Mouse (Mus musculus) hindbrain, embryonic 13.5 days (tissue): Measurements from ENCODE around the gene Gimap8. TPM values are rescaled to one million over a fixed set of nuclear protein-coding genes. Genes with fewer than 3 reads are reported as not detected.

ENCODE experiments used
- ATAC-seq: fragments of 200-750 bp; cut with Nextera tagmentation; 2 replicates; pipeline ENCODE4 v1.8.0; 2017; ENCODE audit warnings: moderate TSS enrichment; ENCODE audit not compliant: low FRiP score
- H3K27ac ChIP-seq: fragments of 300-500 bp; sonication (generic); 2 replicates; pipeline ENCODE4 v1.5.1; 2015; ENCODE audit warnings: inconsistent platforms, mild to moderate bottlenecking, moderate library complexity
- H3K27me3 ChIP-seq: fragments of 300-500 bp; sonication (generic); 2 replicates; pipeline ENCODE4 v1.6.1; 2015; ENCODE audit warnings: mild to moderate bottlenecking, inconsistent platforms
- H3K36me3 ChIP-seq: fragments of 300-500 bp; sonication (generic); 2 replicates; pipeline ENCODE4 v1.6.1; 2015; ENCODE audit warnings: mild to moderate bottlenecking, inconsistent platforms
- H3K4me1 ChIP-seq: fragments of 300-500 bp; sonication (generic); replicated peaks from 2 replicates; pipeline ENCODE4 v1.6.1; 2015; ENCODE audit warnings: inconsistent platforms
- H3K4me2 ChIP-seq: fragments of 300-500 bp; sonication (generic); 2 replicates; pipeline ENCODE4 v1.6.1; 2015; ENCODE audit warnings: inconsistent platforms, mild to moderate bottlenecking, moderate library complexity
- H3K4me3 ChIP-seq: fragments of 300-500 bp; sonication (generic); 2 replicates; pipeline ENCODE4 v1.5.1; 2015; ENCODE audit warnings: mild to moderate bottlenecking, inconsistent platforms
- H3K9ac ChIP-seq: fragments of 300-500 bp; sonication (generic); 2 replicates; pipeline ENCODE4 v1.6.1; 2015; ENCODE audit warnings: mild to moderate bottlenecking, inconsistent platforms
- H3K9me3 ChIP-seq: fragments of 300-500 bp; sonication (generic); 2 replicates; pipeline ENCODE4 v1.6.1; 2016; ENCODE audit warnings: inconsistent platforms
- WGBS: fragments of 180-500 bp; shearing (Covaris S2); methylation state at CpG from one replicate; pipeline ENCODE4 v1.1.7; 2015; 5-methylcytosine and 5-hydroxymethylcytosine counted together
- polyA plus RNA-seq: library from polyadenylated mRNA; unstranded; fragments of >200 nt; fragmentation: Nextera tagmentation; extraction: Ambion mirVana; gene quantifications from 2 replicates; pipeline ENCODE4 v1.2.1, GENCODE M21; 2015

Gene Gimap8
- polyA plus RNA-seq, 1 experiment from 2014 or later: 0.47 TPM

GRCm38 (mm10) chr6:48700251-48701075 lies 53.4 kb downstream of the Gimap8 start:
- H3K27ac ChIP-seq: no peak overlapping the region
- H3K9me3 ChIP-seq: no peaks in the 10 kb centered on the region
- no peaks in the 10 kb centered on the region for H3K4me1 ChIP-seq
- WGBS: 63% methylated on average over 5 of the region's 5 CpGs
- H3K36me3 ChIP-seq: no peaks in the 10 kb centered on the region
- no peak overlapping the region for H3K9ac ChIP-seq
- no peaks in the 10 kb centered on the region for H3K27me3 ChIP-seq
- no peak for ATAC-seq
- H3K4me2 ChIP-seq: no peak overlapping the region
- H3K4me3 ChIP-seq: no peak overlapping the region

- no peaks in the 10 kb centered on the region for H3K36me3 ChIP-seq
- H3K9ac ChIP-seq: no peak overlapping the region
- H3K4me3 ChIP-seq: no peak overlapping the region
- H3K27me3 ChIP-seq: no peaks in the 10 kb centered on the region
- no peak overlapping the region for H3K4me2 ChIP-seq
- ATAC-seq: no peak
- WGBS: 87% methylated on average over 7 of the region's 7 CpGs
- H3K4me1 ChIP-seq: no peaks in the 10 kb centered on the region
- no peak overlapping the region for H3K27ac ChIP-seq
- H3K9me3 ChIP-seq: no peaks in the 10 kb centered on the region
Observed at GRCm38 (mm10) chr6:48702146-48702545, 55.1 kb downstream of the Gimap8 start.

- 77% methylated on average over 5 of the region's 5 CpGs for WGBS
Observed at GRCm38 (mm10) chr6:48702601-48703000, 55.6 kb downstream of the Gimap8 start.

GRCm38 (mm10) chr6:48704146-48704545 lies 57.1 kb downstream of the Gimap8 start:
- ATAC-seq: no peak
- Histone ChIP-seq H3K4me1 (no peaks in the 10 kb centered on the region), H3K4me2 (no peak overlapping the region), H3K9me3 (no peaks in the 10 kb centered on the region), H3K27me3 (no peaks in the 10 kb centered on the region), H3K9ac (no peak overlapping the region), H3K4me3 (no peak overlapping the region), H3K27ac (no peak overlapping the region), H3K36me3 (no peaks in the 10 kb centered on the region)

More at GRCm38 (mm10) chr6:48702601-48703000, 55.6 kb downstream of the Gimap8 start:
- Histone ChIP-seq H3K4me1 (no peaks in the 10 kb centered on the region), H3K36me3 (no peaks in the 10 kb centered on the region), H3K4me2 (no peak overlapping the region), H3K9me3 (no peaks in the 10 kb centered on the region), H3K27ac (no peak overlapping the region), H3K4me3 (no peak overlapping the region), H3K27me3 (no peaks in the 10 kb centered on the region), H3K9ac (no peak overlapping the region)
- ATAC-seq: no peak

- 55% methylated on average over 3 of the region's 3 CpGs for WGBS
- Histone ChIP-seq H3K27ac (no peak overlapping the region), H3K4me1 (no peaks in the 10 kb centered on the region), H3K36me3 (no peaks in the 10 kb centered on the region), H3K4me3 (no peak overlapping the region), H3K9me3 (no peaks in the 10 kb centered on the region), H3K9ac (no peak overlapping the region), H3K4me2 (no peak overlapping the region), H3K27me3 (no peaks in the 10 kb centered on the region)
- ATAC-seq: no peak
Observed at GRCm38 (mm10) chr6:48706130-48706529, 59.1 kb downstream of the Gimap8 start.

Other genes with a start within 250 kb of the Gimap8 start
- gene Zfp467, start 201.4 kb upstream of the Gimap8 start, polyA plus RNA-seq: 22.0 and 22.5 TPM in 2 replicates
- gene Sspo, start 199.0 kb upstream of the Gimap8 start, polyA plus RNA-seq: 0.14 and 0.25 TPM in 2 replicates
- gene Atp6v0e2, start 109.6 kb upstream of the Gimap8 start, polyA plus RNA-seq: 184 and 189 TPM in 2 replicates
- 20.8 and 22.1 TPM in 2 replicates for gene Lrrc61, start 92.4 kb upstream of the Gimap8 start, polyA plus RNA-seq
- gene Rarres2, start 74.4 kb upstream of the Gimap8 start, polyA plus RNA-seq: 5.2 and 6.0 TPM in 2 replicates
- 0.56 TPM in 1 of 2 replicates, not detected in the other for gene Gm45021, start 57.6 kb upstream of the Gimap8 start, polyA plus RNA-seq
- 39.3 and 41.8 TPM in 2 replicates for gene Repin1, start 53.4 kb upstream of the Gimap8 start, polyA plus RNA-seq
- gene Gm44965, start 53.3 kb upstream of the Gimap8 start, polyA plus RNA-seq: not detected in 2 replicates
- gene Zfp775, start 45.2 kb upstream of the Gimap8 start, polyA plus RNA-seq: 14.7 and 15.0 TPM in 2 replicates
- 13.1 and 13.2 TPM in 2 replicates for gene AI854703, start 20.5 kb upstream of the Gimap8 start, polyA plus RNA-seq
- 2.9 and 3.6 TPM in 2 replicates for gene Gimap9, start 28.9 kb downstream of the Gimap8 start, polyA plus RNA-seq
- gene Gimap4, start 37.3 kb downstream of the Gimap8 start, polyA plus RNA-seq: 1.7 and 2.2 TPM in 2 replicates
- gene Gimap6, start 61.0 kb downstream of the Gimap8 start, polyA plus RNA-seq: 7.8 and 8.8 TPM in 2 replicates
- gene Gm28053, start 71.4 kb downstream of the Gimap8 start, polyA plus RNA-seq: 0.79 TPM in 1 of 2 replicates, not detected in the other
- gene Gimap7, start 71.4 kb downstream of the Gimap8 start, polyA plus RNA-seq: not detected in 2 replicates
- 5.9 and 7.3 TPM in 2 replicates for gene Gimap1, start 91.8 kb downstream of the Gimap8 start, polyA plus RNA-seq
- 1.8 and 1.9 TPM in 2 replicates for gene Gimap5, start 99.0 kb downstream of the Gimap8 start, polyA plus RNA-seq
- not detected in 2 replicates for gene Gimap3, start 123.6 kb downstream of the Gimap8 start, polyA plus RNA-seq
- 19.0 and 19.9 TPM in 2 replicates for gene Tmem176a, start 193.7 kb downstream of the Gimap8 start, polyA plus RNA-seq
- gene Tmem176b, start 194.3 kb downstream of the Gimap8 start, polyA plus RNA-seq: 116 and 118 TPM in 2 replicates
- gene Aoc1, start 225.7 kb downstream of the Gimap8 start, polyA plus RNA-seq: not detected in 2 replicates